Mouse (Mus musculus): ENCODE results near the gene Gm765.

GRCm38 (mm10) chr6:98285190-98285589 lies 57.4 kb downstream of the Gm765 start:
- TF ChIP-seq CTCF (IDR thresholded peaks at IDR 0.05; ENCODE audit: low read depth, low read length) (no peak), POLR2A (IDR thresholded peaks at IDR 0.05; ENCODE audit: borderline replicate concordance, low read depth, low read length) (no peak)
